Mouse (Mus musculus) ZHBTc4 (cell line): ENCODE measurements around the gene Zscan22.
"Not testable (repeated sequence)": the region's sequence is repeated elsewhere in the genome, so short reads cannot be mapped to it uniquely, and the experiment has no call there.

Source experiments
- DNase-seq: peaks from one replicate; pipeline ENCODE4 v3.0.0-alpha.2; 2011; ENCODE audit warnings: low read depth, low spot score

Gene Zscan22

DNA sequence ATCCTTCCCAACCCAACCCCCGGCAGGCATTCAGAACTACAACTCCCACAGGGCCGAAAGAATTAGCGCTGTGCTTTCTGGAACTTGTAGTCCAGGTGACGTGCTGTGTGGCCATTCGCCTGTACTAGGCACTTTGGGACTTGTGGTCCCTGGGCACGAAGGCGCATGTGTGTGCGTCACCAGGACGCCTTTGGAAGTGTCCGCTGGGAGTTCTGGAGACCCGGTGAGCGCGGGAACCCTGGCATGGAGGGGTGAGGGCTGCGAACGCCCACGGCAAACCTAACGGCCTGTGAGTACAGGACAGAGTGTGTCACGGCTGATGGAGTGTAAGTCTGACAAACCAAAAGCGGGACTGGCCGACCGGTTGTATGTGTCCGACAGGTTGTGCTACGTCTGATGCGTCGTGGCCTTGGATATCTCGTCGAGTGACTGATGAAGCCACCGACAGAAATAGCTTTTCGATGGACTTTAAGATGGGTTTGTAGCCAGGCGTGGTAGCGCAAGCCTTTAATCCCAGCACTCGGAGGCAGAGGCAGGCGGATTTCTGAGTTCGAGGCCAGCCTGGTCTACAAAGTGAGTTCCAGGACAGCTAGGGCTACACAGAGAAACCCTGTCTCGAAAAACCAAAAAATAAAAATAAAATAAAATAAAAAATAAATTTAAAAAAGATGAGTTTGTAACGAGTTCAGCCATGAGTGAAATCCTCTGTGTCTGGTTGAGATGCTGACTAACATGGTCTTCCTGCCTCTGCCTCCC lies at the start of gene Zscan22:
TSS of gene Zscan22 (plus strand) at position 161 of the 756 bp plus-strand sequence.
- peak; percentile 96 for DNase-seq

- peak; percentile 62 for DNase-seq
These were observed 23.3 kb upstream of the Zscan22 start for GRCm38 (mm10) chr7:12874301-12874700.

DNA sequence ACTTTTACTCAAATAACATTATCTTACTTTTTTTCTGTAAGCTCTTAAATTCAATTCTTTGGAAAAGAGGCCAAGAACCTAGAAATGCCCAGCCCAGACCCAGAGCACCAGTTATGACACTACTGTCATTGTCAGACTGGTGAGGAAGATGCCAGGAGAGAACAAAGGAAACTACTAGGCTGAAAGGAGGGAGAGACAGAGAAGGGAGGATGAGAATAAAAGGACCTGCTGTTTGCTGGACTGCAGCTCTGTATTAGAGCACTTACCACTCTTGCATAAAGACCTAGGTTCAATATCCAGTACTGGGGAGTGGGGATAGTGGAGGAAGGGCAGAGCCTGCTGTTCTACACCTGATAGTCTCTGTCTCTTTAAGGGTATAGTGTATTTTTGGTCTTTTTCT lies 17.6 kb upstream of the Zscan22 start:
- no peak for DNase-seq

GRCm38 (mm10) chr7:12880497-12880896 lies 17.1 kb upstream of the Zscan22 start:
- DNase-seq: not testable (repeated sequence)

GRCm38 (mm10) chr7:12880911-12881660 lies 16.5 kb upstream of the Zscan22 start, which contains the start of gene Zfp128:
Zfp128 (plus strand) TSS chr7:12881177.
- peak; percentile 95 for DNase-seq

DNA sequence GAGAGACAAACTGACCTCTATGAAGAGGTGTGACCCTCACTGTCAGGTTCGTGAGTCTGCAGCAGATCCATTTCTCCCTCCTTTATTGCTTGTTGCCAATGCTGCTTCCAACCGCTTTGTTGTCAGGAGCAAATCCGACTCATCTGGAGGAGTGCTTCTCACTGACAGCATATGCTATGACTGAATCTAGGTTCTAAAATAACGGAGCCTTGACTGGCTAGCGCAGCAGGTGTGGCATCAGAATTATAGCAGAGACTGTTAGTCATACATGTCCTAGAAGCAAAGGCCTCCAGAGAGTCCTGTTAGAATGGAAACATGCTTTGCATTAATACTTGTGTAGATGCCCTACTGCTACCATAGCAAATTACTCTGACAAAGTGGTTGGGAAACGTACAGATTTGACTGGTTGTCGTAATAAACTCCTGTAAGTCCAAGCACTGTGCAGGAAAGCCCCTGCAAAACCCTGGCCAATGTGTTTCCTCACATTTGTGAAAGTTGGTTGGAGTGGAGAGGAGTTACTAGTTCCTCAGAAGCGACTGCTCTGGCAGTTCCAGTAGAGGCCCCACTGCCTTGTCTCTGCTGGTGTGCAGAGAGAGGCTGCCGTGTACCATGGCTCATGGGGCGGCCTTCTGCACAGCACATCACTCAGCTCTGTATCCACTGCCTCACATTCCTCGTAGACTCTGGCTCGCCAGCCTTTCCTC lies 10.9 kb upstream of the Zscan22 start:
- DNase-seq: no peak

- DNase-seq: no peak
These were observed 10.0 kb upstream of the Zscan22 start for GRCm38 (mm10) chr7:12887585-12887984.

DNA sequence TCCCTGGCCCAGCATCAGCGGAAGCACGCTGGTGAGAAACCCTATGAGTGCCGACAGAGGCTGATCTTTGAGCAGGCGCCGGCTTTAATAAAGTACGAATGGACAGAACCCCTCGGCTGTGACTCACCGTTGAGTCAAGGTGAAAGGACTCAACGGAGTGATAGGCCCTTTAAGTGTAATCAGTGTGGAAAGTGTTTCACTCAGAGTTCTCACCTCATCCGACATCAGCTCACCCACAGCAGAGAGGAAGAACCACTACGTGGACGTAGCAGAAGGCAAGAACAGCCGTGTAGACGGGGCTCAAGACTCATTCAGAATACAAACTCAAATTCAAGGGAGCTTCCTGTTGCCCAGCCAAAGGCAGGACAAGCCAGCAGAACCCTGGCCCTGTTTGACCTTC lies 6.7 kb upstream of the Zscan22 start:
- DNase-seq: no peak

DNA sequence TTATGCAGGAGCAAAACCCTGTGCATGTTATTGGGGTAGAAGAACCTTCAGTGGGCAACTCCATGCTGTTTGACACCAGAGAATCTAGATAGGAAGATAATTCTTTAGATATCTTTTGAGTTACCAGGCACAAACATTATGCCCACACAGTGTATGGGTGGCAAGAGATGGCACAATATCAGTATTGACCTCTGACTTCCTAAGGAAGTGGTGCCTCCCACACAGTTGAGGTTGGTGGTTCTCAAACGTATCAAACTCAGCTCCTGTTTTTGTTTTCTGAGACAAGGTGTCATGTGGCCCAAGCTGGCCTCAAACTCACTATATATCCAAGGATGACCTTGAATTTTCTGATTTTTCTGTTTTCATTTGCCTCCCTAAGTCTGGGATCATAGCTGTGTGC lies 6.3 kb upstream of the Zscan22 start:
- DNase-seq: no peak

- DNase-seq: no peak
These were observed 3.9 kb downstream of the Zscan22 start for GRCm38 (mm10) chr7:12901517-12901916.

GRCm38 (mm10) chr7:12903623-12904022 lies 6.0 kb downstream of the Zscan22 start:
- DNase-seq: peak; percentile 95

- DNase-seq: no peak
These were observed 7.5 kb downstream of the Zscan22 start for GRCm38 (mm10) chr7:12905146-12905545.

DNA sequence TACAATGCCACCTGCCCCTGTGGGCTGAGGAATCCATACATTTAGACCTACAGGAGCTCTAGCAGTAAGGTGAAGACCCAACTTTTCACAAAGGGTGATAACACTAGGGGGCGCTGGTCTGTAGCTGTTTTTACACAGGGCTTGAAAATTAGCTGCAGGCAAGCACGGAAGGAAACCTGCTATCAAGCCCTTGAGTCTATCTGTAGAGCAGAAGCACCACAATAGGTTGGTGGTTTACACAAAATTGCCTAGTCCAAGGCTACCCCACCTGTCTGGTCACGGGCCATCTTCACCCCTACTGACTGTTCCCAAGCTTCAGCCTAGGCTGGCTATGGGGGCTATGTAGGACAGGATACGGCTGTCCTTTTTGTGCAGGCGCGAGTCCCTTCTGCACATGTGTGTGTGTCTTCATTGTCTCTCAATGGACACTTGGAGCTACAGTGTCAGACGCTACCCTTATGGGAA lies 11.9 kb downstream of the Zscan22 start:
- DNase-seq: peak; percentile 51

DNA sequence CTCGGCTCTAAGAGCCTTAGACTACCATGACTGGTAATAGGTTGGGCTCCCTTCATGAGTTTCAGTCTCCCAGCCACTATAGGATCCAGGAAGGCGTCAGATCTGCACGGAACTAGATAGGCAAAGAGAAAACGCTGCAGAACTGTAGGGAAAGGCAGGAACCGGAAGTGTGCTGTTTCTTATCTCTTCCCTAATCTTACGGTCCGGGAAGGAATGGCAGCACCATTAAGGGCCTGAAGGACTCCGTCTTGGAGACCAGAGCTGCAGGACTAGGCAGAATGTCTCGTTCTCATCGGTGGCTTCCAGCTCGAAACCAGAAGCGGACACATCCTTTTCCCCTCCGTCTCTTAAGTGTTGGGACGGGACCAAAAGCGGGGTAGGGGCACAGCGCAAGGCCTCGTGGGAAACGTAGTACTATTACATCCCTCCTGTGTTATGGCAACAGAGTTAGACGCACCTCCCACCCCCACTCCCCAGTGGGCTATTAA lies 12.6 kb downstream of the Zscan22 start:
- DNase-seq: peak; percentile 76

GRCm38 (mm10) chr7:12913556-12913955 lies 15.9 kb downstream of the Zscan22 start:
- peak; percentile 49 for DNase-seq

DNA sequence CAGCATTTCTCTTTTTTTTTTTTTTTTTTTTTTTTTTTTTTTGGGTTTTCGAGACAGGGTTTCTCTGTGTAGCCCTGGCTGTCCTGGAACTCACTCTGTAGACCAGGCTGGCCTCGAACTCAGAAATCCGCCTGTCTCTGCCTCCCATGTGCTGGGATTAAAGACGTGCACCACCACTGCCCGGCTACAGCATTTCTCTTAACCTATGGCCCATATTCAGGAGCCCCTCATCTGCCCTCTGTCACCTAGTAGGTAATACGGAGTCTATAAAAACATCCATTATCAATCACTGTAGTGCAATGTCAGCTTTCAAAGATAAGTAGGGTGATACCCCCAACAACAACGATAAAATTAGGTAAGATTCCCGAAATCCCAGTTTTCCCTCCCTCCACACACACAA lies 22.9 kb downstream of the Zscan22 start:
- not testable (repeated sequence) for DNase-seq

- DNase-seq: no peak
These were observed 23.7 kb downstream of the Zscan22 start for GRCm38 (mm10) chr7:12921318-12921704.

GRCm38 (mm10) chr7:12921705-12922465 lies 24.3 kb downstream of the Zscan22 start, which contains the start of gene Rps5:
Rps5 (plus strand) TSS chr7:12922290.
- DNase-seq: peak; percentile 100

GRCm38 (mm10) chr7:12922729-12923128 lies 25.1 kb downstream of the Zscan22 start:
- DNase-seq: no peak

- no peak for DNase-seq
These were observed 28.7 kb downstream of the Zscan22 start for GRCm38 (mm10) chr7:12926316-12926715.

GRCm38 (mm10) chr7:12927191-12927680 lies 29.6 kb downstream of the Zscan22 start, which contains the start of gene Rnf225:
Rnf225 (plus strand) TSS chr7:12927416.
- DNase-seq: peak; percentile 80
